Mouse (Mus musculus) WW6 (cell line): ENCODE measurements around the gene Cemip2.
"Not testable (repeated sequence)": the region's sequence is repeated elsewhere in the genome, so short reads cannot be mapped to it uniquely, and the experiment has no call there.

Experiments
- DNase-seq: peaks from one replicate; pipeline ENCODE4 v3.0.0-alpha.2; 2013; ENCODE audit warnings: low read depth, low spot score

Cemip2 gene

DNA sequence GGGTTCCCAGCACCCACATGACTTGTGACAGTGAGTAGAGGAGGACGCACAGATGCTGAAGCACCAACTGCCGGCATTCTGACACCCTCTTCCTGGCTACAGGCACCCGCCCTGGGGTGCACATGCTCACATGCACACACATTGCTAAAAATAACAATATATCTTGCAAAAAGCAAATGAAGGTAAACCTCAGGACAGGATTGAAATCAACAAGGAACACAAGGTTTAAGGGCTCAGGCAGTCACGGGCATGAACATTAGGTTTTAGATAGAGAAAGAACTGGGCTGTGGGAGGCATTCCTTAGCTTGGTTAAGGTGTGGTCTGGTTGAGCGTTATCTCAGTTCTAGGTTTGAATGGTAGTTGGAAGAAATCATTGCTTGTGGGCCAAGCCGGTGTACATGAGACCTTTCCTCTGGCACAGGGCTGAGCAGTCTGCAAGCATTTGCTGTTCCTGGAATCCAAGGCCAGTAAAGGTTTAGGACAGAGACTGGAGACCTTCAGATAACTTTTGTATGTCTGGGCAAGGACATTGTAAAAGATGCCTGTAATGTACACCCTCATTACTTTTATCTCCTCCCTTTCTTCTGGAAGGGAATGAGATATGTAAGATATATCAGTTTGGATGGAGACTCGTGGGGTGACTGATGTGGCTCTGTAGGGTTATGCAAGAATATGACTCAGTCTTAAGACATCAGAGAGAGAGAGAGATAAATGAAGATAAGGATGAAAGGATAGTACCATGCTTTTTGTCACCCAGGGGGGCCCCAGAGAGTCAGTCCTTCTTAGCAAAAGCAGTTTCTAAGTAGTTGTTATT is 87.3 kb downstream of the Cemip2 start:
- no peak for DNase-seq

DNA sequence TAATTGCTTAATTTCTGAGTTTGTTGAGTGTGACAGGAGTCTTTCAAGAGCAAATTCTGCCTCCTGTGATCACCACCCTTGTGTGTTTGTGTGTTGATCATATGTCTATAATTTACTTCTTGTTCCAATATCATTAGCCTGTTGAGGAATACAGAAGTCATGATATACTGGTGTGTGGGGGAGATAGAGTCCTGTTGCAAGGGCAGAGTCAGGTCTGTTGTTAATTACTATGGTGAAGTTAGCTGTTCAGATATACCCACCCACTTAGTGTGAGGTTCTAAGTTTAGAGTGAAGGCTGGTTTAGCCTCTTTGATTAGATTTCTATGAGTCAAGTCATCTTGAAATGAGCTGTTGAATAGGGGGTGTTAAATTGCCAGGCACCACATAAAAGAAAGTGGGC is 88.0 kb downstream of the Cemip2 start:
- DNase-seq = no peak

DNA sequence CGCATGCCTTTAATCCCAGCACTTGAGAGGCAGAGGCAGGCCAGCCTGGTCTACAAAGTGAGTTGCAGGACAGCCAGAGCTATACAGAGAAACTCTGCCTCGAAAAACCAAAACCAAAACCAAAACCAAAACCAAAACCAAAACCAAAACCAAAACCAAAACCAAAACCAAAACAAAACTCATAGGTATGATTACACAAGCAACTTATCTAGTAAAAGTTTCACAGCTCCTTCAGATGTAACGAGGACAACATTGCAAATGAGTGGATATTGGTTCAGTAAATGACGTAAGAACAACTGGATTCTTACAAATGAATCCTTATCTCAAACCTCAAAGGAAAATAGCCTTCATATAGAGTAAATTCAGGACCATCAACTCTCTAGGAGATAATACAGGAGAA is 88.6 kb downstream of the Cemip2 start:
- not testable (repeated sequence) for DNase-seq

DNA sequence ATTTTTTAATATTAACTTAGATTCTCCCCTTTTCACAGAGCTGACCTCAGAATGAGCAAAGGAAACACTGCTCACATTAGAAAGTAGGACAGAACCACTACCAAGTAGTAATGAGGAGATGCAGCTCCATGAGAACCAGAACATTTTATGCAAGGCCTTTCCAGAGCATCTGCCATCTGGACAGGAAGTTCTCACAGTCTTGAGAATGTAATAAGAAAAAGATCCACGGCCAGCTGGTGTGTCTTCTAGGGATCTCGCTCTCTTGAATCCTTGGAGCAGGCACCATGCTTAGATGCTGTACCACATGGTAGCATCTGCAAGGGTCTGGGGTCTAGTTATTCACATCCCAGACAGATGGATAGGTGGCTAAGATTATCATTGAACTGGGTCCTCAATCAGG is 90.3 kb downstream of the Cemip2 start:
- no peak for DNase-seq

DNA sequence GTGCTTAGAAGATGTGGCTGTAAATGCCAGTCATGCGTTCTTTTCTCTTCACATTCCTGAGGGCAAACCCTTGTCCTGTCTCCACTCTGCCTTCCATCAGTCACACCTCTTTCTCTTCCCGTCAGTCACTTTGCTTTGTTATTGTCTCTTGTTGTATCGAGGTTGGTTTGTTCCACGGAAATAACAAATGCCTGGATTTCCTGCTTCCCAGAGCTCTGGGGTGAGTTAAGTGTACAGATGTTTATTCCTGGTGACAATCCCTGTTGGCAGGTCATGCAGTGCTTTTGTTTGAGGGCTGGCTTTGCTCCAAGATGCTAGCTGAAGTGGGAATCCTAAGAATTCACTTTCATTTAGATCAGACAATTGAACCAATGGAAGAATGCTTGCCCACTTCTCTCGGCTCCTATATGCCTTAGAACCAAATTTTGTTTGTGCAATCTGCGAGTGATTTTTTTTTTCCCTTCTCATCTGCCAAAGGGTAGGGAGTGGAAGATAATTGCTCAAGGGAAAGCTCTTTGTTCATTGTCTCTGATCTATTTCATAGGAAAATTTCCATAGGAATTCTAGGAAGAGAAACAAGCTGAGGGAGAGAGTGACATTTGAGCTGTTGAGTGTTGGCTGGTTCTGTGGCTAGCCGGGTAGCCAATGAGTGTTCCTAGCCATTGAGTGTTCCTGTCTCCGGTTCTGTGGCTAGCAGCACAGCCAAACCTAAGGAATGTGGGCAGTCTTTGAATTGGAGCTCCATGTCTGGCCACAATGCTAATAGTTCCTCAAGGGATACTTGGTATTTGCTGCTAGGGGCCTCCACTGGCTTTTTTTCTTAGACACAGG is 104.2 kb downstream of the Cemip2 start:
- no peak for DNase-seq

DNA sequence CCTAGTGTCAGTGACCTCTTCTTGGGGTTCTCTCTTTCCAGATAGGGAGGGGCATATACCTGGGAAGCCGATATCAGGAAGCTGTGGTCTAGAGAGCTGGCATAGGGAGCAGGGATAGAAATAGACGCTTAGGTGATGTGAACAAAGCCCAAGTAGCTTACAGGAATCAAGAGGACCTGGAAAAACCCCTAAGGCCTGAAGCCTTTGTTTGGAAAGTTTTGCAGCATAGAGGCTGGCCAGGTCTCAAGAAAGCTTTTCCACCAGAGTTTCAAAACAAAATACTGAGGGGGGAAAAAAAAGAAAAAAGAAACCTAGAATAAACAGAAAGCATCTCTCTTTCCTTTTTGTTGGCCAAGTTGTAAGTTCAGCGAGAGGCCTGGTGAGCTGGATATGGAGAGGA is 104.9 kb downstream of the Cemip2 start:
- no peak for DNase-seq

DNA sequence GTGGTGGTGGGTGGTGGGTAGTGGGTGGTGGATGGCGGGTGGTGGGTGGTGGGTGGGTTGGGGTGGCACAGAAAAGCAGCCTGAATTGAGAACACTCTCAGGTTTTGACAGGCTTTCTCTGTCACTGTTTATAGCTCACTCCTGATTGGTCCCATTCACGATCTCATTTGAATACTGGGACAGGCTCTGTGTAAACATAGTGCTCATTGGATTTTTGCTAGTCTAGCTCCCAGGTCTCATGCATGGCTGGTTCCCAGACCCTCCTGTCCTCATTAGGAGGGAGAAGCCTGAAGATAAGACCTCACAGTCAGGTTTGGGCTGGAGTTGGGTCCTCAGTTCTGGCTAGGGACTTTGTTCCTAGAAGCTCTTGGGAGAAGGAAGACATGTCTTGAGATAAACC is 105.8 kb downstream of the Cemip2 start:
- DNase-seq = no peak

DNA sequence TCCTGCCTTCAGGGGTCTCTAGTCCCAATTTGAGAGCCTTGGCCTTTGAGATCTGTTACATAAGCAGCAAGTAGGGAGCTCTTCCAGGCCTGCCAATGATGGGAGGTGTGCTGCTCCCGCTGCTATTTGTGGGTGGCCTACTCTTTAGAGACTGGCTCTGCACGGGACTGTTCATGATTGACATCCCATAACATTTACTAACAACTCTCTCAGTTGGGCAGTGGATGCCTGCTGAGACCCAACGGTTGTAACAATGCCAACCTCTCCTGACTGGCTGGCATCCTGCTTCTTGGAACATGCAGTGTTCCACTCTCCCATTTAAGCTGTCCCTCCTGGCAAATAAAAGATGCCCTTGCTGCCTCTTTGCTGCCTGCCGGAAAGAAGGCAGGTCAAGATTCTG is 106.2 kb downstream of the Cemip2 start:
- no peak for DNase-seq

DNA sequence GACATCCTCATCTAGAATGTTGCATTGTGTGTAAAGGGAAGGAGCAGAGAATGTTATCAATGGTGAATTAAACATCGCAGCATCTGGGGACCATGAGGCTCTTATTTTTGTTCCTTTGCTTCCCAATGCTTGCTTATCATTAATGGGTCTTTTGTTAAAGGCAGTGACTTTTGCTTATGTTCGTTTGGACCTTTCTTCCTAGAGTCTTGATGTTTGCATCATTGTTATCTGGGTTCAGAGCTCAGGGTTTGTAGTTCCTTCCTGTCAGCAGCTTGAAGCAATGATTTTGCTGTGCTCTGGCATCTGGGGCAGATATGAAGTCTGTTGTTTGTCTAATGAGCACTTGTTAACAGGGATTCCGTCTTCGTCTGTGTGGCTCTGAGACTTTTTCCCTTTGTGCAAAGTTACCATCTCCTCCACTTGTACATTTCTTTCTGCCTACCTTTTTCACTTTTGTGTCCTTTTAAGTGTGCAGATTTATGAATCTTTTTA is 108.1 kb downstream of the Cemip2 start:
- no peak for DNase-seq

DNA sequence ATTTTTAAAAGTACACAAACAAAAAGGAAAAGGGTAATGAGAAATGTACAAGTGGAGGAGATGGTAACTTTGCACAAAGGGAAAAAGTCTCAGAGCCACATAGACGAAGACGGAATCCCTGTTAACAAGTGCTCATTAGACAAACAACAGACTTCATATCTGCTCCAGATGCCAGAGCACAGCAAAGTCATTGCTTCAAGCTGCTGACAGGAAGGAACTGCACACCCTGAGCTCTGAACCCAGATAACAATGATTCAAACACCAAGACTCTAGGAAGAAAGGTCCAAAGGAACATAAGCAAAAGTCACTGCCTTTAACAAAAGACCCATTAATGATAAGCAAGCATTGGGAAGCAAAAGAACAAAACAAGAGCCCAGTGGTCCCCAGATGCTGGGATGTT is 112.6 kb downstream of the Cemip2 start:
- DNase-seq = no peak

DNA sequence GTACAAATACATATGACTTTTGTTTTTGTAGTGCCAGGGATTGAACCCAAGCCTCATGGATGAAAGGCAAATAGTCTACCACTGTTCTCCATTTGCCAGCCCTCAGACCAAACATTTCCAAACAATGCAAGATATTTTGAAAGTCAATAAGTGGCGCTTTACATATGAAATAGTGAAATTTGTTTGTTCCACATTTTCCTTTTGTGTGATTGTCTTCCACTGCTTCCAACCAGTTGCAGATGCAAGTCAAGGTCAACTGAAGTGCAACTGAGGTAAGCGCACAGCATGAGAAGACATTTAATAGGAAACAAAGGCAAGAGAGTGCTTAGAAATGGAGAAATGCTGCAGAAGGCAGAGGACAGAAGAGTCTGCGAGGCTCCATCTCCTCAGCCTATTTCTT is 116.7 kb downstream of the Cemip2 start:
- no peak for DNase-seq

DNA sequence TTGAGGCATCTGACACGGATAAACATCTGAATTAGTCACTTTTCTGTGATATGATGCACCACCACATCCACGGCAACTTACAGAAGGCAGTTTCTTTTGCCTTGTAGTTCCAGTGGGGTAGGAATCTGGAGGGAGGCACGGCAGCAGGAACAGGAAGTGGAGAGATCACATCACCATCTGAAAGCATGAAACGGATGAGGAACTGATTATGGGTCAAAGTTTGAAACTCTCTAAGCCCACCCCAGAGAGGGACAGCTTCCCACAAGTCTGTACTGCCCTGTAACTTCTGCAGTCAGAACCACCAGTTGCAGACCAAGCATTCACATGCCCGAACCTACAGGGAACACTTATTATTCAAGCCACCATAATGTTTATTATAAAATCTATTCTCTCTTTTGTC is 117.4 kb downstream of the Cemip2 start:
- DNase-seq = no peak

DNA sequence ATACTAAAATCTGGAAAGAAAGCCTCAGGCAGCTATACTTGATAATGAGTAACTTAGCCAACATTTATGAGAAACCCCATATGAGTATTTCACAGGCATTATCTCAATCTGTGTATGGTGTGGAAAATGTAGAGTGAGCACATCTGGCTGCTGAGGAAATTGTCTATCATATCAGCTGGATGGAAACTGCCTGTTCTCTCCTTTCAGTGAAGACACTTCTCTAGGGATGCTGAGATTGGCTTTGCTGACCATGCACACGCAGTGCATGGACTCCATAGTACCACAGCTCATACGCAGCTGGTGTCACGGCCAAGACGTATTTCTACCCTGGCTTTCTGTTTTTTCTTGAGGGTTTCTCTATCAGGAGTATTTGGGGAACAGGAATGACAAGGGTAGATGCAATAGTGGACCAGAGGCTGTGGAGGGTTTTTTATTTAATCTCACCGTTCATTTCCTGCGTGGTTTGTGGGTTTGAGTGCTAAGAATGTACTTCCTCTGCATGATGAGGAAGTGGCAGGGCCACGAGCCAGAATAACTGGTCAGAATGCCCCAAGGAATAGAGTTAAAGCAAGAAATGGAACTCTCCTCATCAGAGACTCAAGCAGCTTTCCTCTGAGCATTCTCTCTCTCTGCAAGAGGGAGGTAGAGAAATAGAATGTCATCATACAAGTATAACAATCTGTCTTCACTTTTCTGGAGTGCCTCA is 119.1 kb downstream of the Cemip2 start:
- DNase-seq = no peak

DNA sequence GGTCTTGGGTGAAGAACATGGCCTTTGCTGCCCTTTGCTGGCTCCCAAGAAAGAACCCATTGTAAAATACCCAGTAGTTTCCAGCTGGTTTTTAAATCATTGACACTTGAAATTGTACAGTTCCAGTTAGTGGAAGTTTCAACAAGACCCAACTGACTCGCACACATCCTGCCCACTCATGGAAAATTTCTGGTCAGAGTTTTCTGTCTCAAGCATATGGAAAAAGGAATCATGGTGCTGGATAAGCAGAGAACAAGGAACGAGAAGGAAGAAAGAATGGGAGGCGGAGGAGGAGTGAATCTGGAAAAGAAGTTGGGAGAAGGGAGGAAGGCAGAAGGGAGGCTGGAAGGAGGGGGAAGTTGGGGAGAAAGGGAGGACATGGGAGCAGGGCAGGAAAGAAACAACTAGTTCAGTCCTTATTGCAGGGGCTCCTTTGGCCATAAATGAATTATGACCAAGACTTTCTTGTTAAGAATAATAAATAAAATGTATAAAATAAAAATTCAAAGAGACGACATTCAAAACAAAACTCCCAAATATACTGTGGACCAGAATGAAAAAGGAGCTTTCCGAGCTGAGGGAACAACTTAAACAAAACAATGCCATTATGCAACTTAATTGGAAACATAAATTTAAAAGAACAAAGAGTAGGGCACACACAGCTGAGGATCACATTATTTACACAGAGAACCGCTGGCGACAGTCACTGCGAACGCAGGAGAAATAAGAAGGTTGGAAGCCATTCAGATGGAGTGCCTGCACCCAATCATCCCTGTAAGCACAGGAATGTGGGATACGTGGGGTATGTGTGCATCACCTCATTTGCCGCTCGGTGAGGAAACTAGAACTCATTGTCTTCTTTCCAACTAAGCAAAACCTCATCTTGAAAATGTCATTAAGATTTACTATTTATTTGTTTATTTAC is 120.1 kb downstream of the Cemip2 start:
- DNase-seq = no peak
